Mouse (Mus musculus) layer of hippocampus, postnatal 36 days (tissue): Measurements from ENCODE around the gene Clec4b2. TPM values are rescaled to one million over a fixed set of nuclear protein-coding genes. Genes with fewer than 3 reads are reported as not detected.
A peak's percentile ranks its signal among the peaks of the same experiment; 100 is the strongest.
"Not testable (repeated sequence)": the region's sequence is repeated elsewhere in the genome, so short reads cannot be mapped to it uniquely, and the experiment has no call there.

ENCODE experiments used
- DNase-seq, 2 experiments: peaks; one replicate each; pipeline ENCODE4 v3.0.0; 2022
- total RNA-seq, 2 experiments: library from RNA; stranded (reverse); gene quantifications; 2 replicates each; pipeline ENCODE4 v1.2.3; 2021

Clec4b2 gene
- total RNA-seq, result not detected

GRCm38 (mm10) chr6:123172593-123172992 is at the start of gene Clec4b2:
Gene Clec4b2, plus strand, starts transcription at chr6:123172893.
- DNase-seq, result no peak

GRCm38 (mm10) chr6:123123195-123123594 is 49.5 kb upstream of the Clec4b2 start:
- DNase-seq, result no peak

- DNase-seq, result no peak
Observed at GRCm38 (mm10) chr6:123127173-123127572, 45.5 kb upstream of the Clec4b2 start.

GRCm38 (mm10) chr6:123137766-123138526 is 34.7 kb upstream of the Clec4b2 start:
- DNase-seq, result not testable (repeated sequence)

GRCm38 (mm10) chr6:123170106-123170505 is 2.6 kb upstream of the Clec4b2 start:
- no peak for DNase-seq

- no peak for DNase-seq
Observed at GRCm38 (mm10) chr6:123171040-123171439, 1.7 kb upstream of the Clec4b2 start.

- no peak for DNase-seq
Observed at GRCm38 (mm10) chr6:123175549-123175948, 2.9 kb downstream of the Clec4b2 start.

- DNase-seq, result peak in 1 of 2 experiments; percentile 0
Observed at GRCm38 (mm10) chr6:123184862-123185261, 12.2 kb downstream of the Clec4b2 start.

GRCm38 (mm10) chr6:123207187-123208076 is 34.7 kb downstream of the Clec4b2 start:
- DNase-seq, result no peak

GRCm38 (mm10) chr6:123208077-123208439 is 35.4 kb downstream of the Clec4b2 start:
- DNase-seq, result not testable (repeated sequence)

- DNase-seq, result no peak
Observed at GRCm38 (mm10) chr6:123211726-123212125, 39.0 kb downstream of the Clec4b2 start.

GRCm38 (mm10) chr6:123227519-123228166 is 55.0 kb downstream of the Clec4b2 start:
- no peak for DNase-seq

GRCm38 (mm10) chr6:123229644-123230043 is 57.0 kb downstream of the Clec4b2 start, which contains the start of gene Clec4n:
Gene Clec4n, plus strand, starts transcription at chr6:123229843.
- DNase-seq, result no peak

GRCm38 (mm10) chr6:123231149-123231548 is 58.5 kb downstream of the Clec4b2 start:
- DNase-seq, result no peak

GRCm38 (mm10) chr6:123237582-123237981 is 64.9 kb downstream of the Clec4b2 start:
- no peak for DNase-seq

- DNase-seq, result no peak
Observed at GRCm38 (mm10) chr6:123244201-123244600, 71.5 kb downstream of the Clec4b2 start.

- DNase-seq, result not testable (repeated sequence)
Observed at GRCm38 (mm10) chr6:123248862-123249261, 76.2 kb downstream of the Clec4b2 start.

GRCm38 (mm10) chr6:123252735-123253134 is 80.0 kb downstream of the Clec4b2 start:
- DNase-seq, result no peak
